Mouse (Mus musculus) monocyte, adult 5-6 weeks (primary cell): Measurements from ENCODE around the gene Ccdc159. TPM values are rescaled to one million over a fixed set of nuclear protein-coding genes. Genes with fewer than 3 reads are reported as not detected.

Experiments used
- ATAC-seq: fragments of 153-309, 156-312 bp; replicated peaks from 2 replicates; pipeline ENCODE4 v1.8.0; 2017; ENCODE audit warnings: mild to moderate bottlenecking; ENCODE audit not compliant: low TSS enrichment, insufficient number of reproducible peaks, severe bottlenecking, poor library complexity, low FRiP score
- total RNA-seq: library from RNA; stranded (forward); fragments of 200-1000, 200-491, 200-594 nt; gene quantifications from 3 replicates; pipeline ENCODE4 v1.2.3, GENCODE M21; 2017

The Ccdc159 gene
- total RNA-seq, result 0.21 TPM in 1 of 3 replicates, not detected in the others

DNA sequence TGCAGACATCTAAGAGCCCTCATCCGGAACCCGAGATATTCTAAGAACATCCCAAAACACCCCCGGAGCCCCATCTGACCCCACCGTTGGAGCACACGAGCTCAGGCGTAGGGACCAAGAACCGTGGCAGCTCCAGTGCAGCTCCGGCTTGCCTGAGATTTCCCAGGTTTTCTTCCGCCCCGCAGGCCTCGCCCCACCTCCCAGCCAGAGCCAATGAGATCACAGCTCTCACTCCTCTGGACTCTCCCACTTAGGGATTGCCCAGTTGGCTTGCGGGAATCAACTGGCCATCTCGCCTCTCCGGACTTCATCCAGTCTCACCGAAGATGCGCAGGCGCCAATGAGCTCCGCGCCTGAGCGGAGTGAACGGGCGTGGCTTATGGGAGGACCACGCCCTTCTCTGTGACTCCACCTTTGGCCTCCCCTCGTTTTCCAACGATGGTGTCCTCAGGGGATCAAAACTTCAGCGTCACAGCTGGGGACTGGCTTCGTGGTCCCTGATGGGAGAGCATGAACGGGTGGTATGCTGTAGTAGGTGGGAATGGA lies at the start of gene Ccdc159, which contains the start of gene Tmem205:
Gene Ccdc159, plus strand, starts transcription at position 264 of the 546 bp plus-strand sequence.
Gene Tmem205, minus strand, starts transcription at position 349 of the 546 bp plus-strand sequence.
- peak; percentile 77 for ATAC-seq

DNA sequence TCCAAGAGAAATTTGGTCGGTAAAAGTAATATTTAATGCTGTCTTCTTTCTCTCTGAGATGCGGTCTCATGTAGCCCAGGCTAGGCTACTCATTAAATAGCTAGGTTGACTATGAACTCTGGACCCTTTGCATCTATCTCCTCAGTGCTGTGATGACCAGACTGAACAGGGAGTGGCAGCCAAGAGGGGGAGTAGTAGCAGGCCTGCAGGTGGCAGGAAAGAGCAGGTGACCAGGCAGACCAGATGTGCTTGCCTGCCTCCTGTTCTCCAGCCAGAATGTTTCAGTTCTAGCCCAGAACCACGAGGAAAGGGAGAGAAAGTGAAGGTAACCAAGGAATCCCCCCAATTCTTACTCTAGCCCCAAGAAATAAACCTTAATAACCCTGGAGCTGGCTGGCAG lies 38.0 kb upstream of the Ccdc159 start:
- ATAC-seq, result no peak

DNA sequence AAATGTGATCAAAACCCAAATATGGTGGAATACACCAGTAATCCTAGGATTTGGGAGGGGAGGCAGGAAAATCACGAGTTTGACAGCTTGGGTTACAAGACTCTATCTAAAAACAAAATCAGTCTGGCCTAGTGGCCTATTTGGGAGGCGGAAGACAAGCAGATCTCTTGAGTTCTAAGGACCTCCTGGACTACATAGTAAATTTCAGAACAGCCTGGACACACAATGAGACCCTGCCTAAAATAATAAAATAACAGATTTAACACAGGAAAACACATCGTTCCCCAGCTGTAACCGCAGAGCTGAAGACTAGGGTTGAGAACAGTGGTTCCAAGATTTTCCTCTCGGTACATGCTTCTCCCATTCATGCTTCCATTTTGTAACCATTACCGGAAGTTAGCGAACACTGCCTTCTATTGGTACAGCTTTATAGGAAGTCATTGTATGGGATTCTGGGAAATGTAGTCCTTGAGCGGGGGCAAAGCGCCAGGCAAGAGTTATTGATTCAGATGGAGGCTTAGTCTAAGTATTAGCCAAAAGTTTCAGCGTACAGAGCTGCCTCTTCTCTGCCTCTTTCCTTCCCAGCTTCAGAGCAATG lies 25.9 kb upstream of the Ccdc159 start:
- peak; percentile 97 for ATAC-seq

GRCm38 (mm10) chr9:21904031-21904430 lies 23.2 kb upstream of the Ccdc159 start:
- ATAC-seq, result no peak

- no peak for ATAC-seq
These were observed 19.1 kb upstream of the Ccdc159 start for GRCm38 (mm10) chr9:21908216-21908615.

- ATAC-seq, result peak; percentile 64
These were observed 17.6 kb upstream of the Ccdc159 start for GRCm38 (mm10) chr9:21909474-21910223.

- no peak for ATAC-seq
These were observed 10.3 kb upstream of the Ccdc159 start for GRCm38 (mm10) chr9:21916851-21917492.

DNA sequence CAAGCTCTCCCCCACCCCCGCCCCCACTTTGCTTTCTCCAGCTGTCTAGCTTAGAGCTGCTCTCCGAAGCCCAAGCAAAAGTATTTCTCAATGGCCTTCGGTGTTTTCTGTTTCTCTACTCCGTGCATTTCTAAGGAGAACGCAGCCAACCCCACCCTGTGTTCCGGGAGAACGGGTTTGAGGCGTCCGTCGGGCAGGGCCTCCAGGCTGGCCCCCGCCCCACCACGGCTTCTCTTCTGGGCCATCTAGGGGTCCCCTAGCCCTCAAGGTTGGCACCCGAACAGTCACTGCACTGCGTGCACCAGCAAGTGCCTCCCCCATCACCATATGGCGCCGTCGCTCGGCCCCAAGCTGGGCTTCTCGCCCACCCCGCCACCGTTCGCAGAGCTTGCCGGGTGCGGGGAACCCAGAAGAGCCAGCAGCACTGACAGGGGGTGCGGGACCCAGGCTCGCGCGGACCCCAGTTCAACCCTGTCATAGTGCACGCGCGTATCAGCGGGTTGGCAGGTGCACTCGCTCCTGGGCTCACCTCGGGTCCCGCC lies 9.7 kb upstream of the Ccdc159 start:
- no peak for ATAC-seq

- peak; percentile 87 for ATAC-seq
These were observed 9.2 kb upstream of the Ccdc159 start, which contains the start of gene Rab3d for GRCm38 (mm10) chr9:21918035-21918592. TSS of gene Rab3d (minus strand) at chr9:21918192.

- ATAC-seq, result no peak
These were observed 8.4 kb upstream of the Ccdc159 start for GRCm38 (mm10) chr9:21918692-21919384.

DNA sequence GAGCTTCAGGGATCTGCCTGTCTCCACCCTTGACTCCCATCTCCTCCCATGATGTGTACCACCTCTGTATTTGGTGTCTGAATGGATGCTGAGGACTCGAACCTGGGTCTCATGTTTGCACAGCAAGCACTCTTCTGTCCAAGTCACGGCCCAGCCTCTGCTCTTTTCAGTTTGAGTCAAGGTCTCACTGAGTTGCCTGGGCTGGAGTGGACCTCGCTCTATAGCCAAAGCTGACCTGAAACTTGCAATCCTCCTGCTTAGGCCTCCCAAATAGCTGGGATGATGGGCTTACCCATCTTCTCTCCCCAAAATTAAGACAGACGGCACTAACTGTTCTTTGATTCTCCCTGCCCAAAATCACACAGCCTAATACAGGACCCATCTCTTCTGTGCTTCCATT lies 4.2 kb upstream of the Ccdc159 start:
- ATAC-seq, result no peak

- ATAC-seq, result no peak
These were observed 3.7 kb upstream of the Ccdc159 start for GRCm38 (mm10) chr9:21923490-21924098.

- peak; percentile 50; the same call in 1 of the 2 replicates for ATAC-seq
These were observed 3.2 kb upstream of the Ccdc159 start for GRCm38 (mm10) chr9:21924099-21924493.

DNA sequence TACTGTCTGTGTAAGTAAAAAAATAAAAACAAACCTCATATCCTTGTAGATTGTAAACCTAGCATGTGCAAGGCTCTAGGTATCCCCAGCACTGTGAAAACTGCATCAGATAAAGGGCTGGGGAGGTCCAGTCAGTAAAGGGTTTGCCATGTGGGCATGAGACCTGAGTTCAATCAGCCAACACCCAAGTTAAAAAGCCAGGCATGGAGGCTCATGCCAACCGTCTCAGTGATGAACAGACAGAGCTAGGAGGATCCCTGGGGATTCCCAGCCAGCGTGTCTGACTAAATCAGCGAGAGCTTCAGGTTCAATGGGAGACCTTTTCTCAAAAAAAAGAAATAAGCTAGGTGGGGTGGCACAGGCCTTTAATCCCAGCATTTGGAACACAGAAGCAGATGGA lies 2.2 kb upstream of the Ccdc159 start:
- no peak for ATAC-seq

GRCm38 (mm10) chr9:21925506-21925905 lies 1.8 kb upstream of the Ccdc159 start:
- no peak for ATAC-seq

DNA sequence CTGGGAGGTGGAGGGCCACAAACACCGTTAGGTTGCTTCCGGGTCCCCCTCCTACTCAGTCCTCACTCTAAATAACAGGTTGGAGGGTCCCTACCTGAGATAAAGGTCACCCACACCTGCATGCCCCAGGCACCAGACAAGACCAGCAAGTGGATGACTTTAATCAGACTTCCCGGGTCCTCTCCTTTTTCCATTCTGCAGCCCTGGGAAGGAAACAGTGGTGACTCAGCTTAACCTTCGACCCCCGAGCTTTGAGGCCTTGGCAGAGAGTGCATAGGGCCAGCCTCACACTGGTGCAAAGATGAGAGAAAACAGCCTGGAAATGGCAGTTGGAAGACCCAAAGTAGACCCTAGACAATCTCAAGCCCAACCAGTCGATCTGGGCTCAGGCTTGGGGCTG lies 1.1 kb upstream of the Ccdc159 start:
- ATAC-seq, result no peak

- 0 out of 2 replicates have a peak, but pooled peaks have one; percentile 25 for ATAC-seq
These were observed 487 bp upstream of the Ccdc159 start for GRCm38 (mm10) chr9:21926784-21927183.

DNA sequence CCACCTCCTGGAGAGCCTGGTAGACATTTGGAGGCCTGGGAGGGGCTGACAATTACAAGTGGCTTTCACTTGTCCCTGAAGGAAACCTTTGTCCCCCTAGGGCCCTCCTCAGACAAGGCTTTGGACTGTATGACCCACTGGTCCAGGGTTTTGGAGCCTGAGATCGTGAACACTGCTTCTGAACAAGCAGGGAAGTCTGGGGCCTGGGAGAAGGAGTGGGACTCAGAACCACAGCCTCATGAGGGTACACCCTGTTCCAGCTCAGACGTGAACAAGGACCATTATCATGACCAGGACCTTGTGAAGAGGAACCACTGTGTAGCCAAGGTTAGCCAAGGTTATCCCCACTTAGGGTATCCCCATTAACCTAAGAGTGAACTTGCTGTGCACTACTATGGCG lies 1.9 kb downstream of the Ccdc159 start:
- ATAC-seq, result no peak
